Mouse (Mus musculus): Measurements from ENCODE around the gene Rsg1.

Gene Rsg1

GRCm38 (mm10) chr4:141211646-141212045 is 2.1 kb upstream of the Rsg1 start:
- no peak for DNase-seq (ENCODE audit: low read depth, low spot score)

- no peak for DNase-seq (ENCODE audit: low read depth, low spot score)
Measured at GRCm38 (mm10) chr4:141212892-141213291, 864 bp upstream of the Rsg1 start.

GRCm38 (mm10) chr4:141213342-141213741 is 414 bp upstream of the Rsg1 start:
- DNase-seq (ENCODE audit: low read depth, low spot score), result no peak

- DNase-seq (ENCODE audit: low read depth, low spot score), result peak; percentile 42
Measured at GRCm38 (mm10) chr4:141214337-141214851, 638 bp downstream of the Rsg1 start.

DNA sequence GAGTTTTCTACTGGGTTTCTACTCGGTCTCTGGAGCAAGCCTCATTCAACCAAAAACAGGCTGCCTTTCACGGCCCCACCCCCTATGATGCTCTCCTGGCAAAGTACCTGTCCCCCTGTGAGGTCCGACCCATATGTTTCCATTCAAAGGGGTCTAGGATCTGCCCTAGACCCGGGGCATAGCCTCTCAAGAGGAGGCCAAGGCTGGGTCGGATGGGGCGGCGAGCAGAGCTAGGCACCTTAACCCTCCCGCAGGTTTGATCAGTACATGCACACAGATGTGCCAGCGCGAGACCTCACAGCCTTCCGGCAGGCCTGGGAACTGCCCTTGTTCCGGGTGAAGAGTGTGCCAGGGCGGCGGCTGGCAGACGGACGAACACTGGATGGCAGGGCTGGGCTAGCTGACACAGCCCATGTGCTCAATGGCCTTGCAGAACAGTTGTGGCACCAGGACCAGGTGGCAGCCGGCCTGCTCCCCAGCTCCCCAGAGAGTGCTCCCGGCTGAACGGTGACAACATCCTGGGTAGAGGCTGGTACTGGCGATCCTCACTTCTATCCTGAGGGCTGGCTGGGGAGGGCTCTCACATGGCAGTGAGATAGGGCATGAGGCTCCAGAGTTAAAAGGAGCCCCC is 5.9 kb downstream of the Rsg1 start:
- no peak for DNase-seq (ENCODE audit: low read depth, low spot score)

DNA sequence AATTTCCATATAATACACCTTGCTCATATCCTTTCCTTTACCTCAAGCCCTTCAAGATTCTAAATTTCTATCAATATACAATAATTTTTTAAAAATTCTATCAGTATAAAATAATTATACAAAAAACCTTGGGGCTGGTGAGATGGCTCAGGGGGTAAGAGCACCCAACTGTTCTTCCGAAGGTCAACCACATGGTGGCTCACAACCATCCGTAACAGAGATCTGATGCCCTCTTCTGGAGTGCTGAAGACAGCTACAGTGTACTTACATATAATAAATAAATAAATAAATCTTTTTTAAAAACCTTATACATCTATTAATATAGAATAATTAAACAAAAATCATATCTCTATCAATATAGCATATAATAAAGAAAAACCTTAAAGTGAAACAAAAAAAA is 8.1 kb downstream of the Rsg1 start:
- DNase-seq (ENCODE audit: low read depth, low spot score), result no peak

- no peak for DNase-seq (ENCODE audit: low read depth, low spot score)
Measured at GRCm38 (mm10) chr4:141222752-141223151, 9.0 kb downstream of the Rsg1 start.

GRCm38 (mm10) chr4:141228687-141229086 is 14.9 kb downstream of the Rsg1 start:
- DNase-seq (ENCODE audit: low read depth, low spot score), result no peak

- no peak for DNase-seq (ENCODE audit: low read depth, low spot score)
Measured at GRCm38 (mm10) chr4:141233196-141233595, 19.4 kb downstream of the Rsg1 start.

DNA sequence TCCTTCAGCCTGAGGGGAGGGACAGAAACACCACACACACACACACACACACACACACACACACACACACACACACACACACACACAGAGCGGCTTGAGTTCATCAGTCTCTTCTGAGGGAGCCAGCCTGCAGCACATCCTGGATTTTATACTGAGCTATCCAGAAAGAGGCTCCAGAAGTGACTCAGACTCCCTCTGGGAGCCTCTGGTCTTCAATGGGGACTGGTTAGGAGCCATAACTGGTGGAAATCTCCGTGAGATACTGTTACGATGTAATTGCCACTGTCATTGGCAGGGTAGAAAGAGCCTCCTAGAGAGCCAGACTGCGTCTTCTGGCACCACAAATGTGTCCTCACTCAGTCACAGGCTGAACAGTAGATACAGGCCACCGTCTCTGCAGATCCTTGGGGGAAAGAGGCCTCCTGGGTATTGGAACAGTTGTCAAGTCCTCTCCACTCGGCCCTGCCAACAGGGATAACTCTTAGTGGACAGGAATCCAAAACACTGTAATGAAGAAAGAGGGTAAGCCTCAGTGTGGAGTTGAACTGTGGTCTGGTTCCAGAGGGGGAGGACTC is 21.9 kb downstream of the Rsg1 start:
- no peak for DNase-seq (ENCODE audit: low read depth, low spot score)

DNA sequence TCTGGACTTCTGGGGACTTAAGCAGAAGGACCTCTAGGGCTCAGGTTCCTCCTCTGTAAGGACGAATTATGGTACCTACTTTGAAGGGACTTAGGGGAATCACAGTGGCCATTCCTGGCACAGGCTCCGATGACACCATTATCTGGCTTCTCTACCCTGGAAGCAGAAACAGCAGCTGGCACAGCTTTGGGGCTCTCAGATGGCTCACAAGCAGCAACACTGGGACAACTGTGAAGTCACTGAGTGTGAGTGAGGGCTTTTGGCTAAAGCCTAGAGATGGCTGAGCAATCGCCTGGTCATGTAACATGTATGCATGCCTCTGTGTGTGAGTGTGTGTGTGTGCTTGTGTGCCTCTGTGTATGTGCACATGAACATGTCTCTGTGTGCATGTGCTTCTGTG is 23.1 kb downstream of the Rsg1 start:
- DNase-seq (ENCODE audit: low read depth, low spot score), result no peak

DNA sequence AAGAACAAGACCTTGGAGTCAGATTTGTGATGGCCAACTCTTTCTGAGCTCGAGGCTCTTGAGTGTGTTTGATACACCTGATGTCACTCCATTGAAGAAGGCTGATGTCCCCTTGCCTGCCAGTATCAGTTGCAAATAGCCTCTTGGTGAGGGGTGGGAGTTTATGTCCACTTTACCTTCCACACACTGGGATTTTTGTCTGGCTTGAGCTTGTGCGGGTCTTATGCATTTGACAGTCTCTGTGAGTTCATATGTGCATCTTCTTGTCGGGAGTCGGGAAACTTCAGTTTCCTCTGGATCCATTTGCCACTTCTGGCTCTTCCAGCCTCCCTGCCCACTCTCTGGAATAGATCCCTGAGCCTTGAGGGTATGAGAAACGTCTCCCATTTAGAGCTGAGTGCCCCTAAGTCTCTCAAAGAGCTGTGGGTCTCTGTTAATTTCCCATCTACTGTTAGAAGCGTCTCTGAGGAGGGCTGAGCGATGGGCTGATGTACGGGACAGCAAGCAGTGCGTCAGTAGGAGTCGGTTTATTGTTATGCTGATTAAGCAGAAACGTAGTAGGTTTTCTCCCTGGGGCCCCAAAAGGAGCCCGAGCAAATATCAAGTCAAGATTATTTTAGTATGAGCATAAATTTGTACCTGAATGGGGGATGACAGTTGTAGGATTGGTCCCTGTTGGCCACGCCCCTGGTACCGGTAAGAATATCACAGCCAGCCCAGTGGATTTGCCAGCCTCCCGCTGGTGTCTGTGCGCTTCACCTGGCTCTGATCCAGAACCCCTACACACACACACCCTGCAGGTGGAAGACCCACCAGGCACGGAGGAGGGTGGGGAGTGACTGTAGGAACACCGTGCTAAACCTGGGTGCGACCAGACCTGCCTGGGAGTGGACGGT is 25.0 kb downstream of the Rsg1 start:
- no peak for DNase-seq (ENCODE audit: low read depth, low spot score)

DNA sequence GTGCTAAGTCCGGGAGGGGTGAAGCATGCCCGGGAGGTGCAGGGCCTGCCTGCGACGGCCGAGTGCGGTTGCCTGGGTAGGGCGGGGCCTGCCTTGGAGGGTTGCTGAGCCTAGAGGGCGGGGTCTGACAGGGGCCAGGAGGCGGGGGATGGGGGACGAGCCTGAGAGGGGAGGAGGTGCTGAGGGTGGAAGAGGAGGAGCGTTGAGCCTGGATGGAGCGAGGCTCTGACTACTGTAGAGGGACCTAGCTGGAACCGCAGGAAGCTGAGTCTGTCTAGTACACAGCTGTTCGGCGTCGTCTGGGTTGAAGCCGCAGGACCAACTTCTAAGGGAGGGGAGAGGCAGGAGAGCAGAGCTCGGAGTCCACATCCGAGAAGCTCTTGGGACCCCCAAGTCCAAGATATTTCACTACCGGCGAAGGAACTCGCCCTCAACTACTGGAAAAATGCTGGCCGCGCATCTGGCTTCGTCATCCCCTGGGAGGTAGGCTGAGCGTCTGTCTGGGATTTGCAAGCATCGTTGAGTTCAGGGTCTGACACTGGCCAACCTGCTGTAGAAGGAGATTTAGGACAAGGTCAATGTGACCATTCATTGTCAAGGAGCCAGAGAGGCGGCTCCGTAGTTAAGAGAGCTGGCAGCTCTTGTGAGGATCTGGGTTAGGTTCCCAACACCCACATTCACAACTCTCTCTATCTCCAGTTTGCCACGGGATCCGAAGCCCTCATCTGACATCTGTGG is 25.8 kb downstream of the Rsg1 start, which contains the start of gene Arhgef19:
Arhgef19 (plus strand) TSS at position 112 of the 738 bp plus-strand sequence.
- DNase-seq (ENCODE audit: low read depth, low spot score), result no peak

- no peak for DNase-seq (ENCODE audit: low read depth, low spot score)
Measured at GRCm38 (mm10) chr4:141240617-141241016, 26.9 kb downstream of the Rsg1 start.

DNA sequence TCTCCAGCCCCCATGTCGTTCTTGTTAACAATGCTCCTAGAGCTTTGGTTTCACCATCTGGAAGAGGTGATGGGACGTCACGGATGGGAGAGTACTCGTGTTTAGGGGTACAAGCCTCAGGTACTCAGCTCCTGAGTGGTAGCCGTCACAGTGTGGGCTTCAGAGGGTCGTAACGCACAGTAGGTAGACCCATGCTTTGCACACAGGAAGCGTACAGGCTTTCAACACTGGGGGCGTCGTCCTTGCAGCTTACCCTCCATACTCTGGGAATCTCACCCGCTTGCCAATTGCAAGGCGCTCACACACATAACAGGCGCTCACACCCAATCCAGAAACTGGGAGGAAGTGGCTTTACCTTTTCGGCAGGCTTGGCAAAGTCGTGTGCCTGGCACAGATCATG is 28.1 kb downstream of the Rsg1 start:
- DNase-seq (ENCODE audit: low read depth, low spot score), result no peak

DNA sequence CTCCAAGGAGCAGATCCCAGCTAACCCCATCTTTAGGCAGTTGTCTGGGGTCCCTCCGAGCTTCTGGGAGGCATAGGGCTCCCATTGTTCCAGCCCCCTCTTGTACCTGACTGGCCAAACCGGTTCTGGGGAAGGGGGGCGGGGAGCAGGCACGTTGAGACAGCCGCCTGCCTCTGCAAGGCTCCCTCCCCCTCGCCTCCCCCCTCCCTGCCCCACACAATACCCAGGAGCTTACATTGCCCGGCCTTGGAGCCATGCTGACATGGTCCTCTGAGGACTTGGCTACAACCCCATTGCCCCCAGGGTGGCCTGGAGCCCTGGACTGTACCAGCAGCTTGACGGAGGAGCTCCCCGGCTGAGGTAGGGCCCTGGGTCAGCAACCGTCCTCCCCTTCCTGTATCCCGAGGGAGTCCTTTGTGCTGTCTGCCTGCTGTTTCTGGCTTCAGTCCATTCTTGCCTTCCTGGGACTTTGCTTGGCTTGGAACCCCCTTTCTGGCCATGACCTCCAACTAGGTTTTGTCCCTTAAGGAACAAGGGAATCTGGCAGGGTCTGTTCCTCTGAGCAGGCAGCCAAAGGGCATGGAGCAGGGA is 29.0 kb downstream of the Rsg1 start:
- DNase-seq (ENCODE audit: low read depth, low spot score), result no peak

GRCm38 (mm10) chr4:141243636-141244035 is 29.9 kb downstream of the Rsg1 start:
- DNase-seq (ENCODE audit: low read depth, low spot score), result no peak

DNA sequence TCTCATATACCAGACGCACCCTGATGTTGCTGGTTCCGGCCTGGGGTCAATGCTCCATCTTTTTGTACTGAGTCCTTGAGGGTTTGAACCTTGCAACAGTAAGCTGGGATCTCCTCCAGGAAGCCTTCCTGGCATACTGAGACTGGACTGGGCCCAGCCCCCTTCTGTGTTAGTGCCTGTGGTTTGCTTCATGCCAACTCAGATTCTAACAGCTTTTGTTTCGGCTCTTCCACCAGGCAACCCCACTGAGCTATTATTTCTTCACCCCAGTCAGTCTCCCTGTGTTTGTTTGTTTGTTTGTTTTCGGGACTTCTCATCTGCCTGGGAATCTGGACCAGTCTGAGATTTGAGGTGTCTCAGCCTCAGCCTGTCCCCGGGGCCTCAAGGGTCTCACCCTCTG is 30.6 kb downstream of the Rsg1 start:
- DNase-seq (ENCODE audit: low read depth, low spot score), result no peak

DNA sequence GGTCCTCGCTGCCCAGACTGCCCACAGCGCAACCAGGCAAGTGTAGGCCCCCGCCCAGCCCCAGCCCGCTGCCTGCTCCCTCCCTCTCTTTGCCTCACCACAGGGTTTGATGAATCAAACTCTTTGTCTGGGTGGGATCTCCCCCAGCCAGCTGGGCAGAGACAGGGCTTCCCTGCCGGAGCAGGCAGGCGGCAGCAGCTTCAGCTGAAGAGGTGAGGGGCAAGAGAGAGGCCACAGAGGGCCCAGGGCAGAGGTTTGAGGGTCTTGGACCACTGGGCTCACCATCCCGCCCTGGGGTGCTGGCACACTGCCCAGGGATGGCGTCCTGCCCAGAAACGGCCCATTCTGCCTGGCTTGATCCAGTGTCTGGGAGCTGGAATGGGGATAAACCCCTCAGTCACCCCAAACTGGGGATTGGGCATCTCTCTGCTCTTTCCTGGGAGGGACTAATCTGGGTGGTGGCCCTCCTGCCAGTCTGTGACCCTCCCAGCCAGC is 31.2 kb downstream of the Rsg1 start:
- DNase-seq (ENCODE audit: low read depth, low spot score), result no peak

- no peak for DNase-seq (ENCODE audit: low read depth, low spot score)
Measured at GRCm38 (mm10) chr4:141246089-141246997, 32.6 kb downstream of the Rsg1 start.
